Mouse (Mus musculus): ENCODE data around the gene Plek. TPM values are rescaled to one million over a fixed set of nuclear protein-coding genes. Genes with fewer than 3 reads are reported as not detected.

Plek gene
- total RNA-seq, 2 experiments from 2014 or later, result 1.1 to 2.0 TPM

GRCm38 (mm10) chr11:17002739-17003373, 49.3 kb downstream of the Plek start:
- DNase-seq, result no peak
- intact Hi-C loops (cut with DNase I), result no loop called here

- DNase-seq, result no peak
- intact Hi-C loops (cut with DNase I), result no loop called here
These were observed 51.5 kb downstream of the Plek start for GRCm38 (mm10) chr11:17000353-17001334.

GRCm38 (mm10) chr11:16999933-17000332, 52.2 kb downstream of the Plek start:
- DNase-seq, result no peak
- intact Hi-C loops (cut with DNase I), result no loop called here

GRCm38 (mm10) chr11:16999387-16999786, 52.8 kb downstream of the Plek start:
- intact Hi-C loops (cut with DNase I), result no loop called here
- no peak for DNase-seq

- intact Hi-C loops (cut with DNase I), result no loop called here
- no peak for DNase-seq
These were observed 54.7 kb downstream of the Plek start for GRCm38 (mm10) chr11:16997465-16997864.

GRCm38 (mm10) chr11:16996818-16997217, 55.4 kb downstream of the Plek start:
- no peak for DNase-seq
- intact Hi-C loops (cut with DNase I), result no loop called here

GRCm38 (mm10) chr11:16992880-16993279, 59.3 kb downstream of the Plek start:
- intact Hi-C loops (cut with DNase I), result no loop called here
- DNase-seq, result no peak

- DNase-seq, result no peak
- intact Hi-C loops (cut with DNase I), result no loop called here
These were observed 62.3 kb downstream of the Plek start for GRCm38 (mm10) chr11:16989885-16990284.

- intact Hi-C loops (cut with DNase I), result no loop called here
These were observed 64.3 kb downstream of the Plek start for GRCm38 (mm10) chr11:16987745-16988328.

GRCm38 (mm10) chr11:16986550-16987187, 65.5 kb downstream of the Plek start:
- no peak for DNase-seq
- intact Hi-C loops (cut with DNase I), result no loop called here

More at GRCm38 (mm10) chr11:16987745-16988328, 64.3 kb downstream of the Plek start:
- no peak for DNase-seq

- intact Hi-C loops (cut with DNase I), result no loop called here
- DNase-seq, result no peak
These were observed 73.9 kb downstream of the Plek start for GRCm38 (mm10) chr11:16978161-16978707.

- DNase-seq, result no peak
- intact Hi-C loops (cut with DNase I), result no loop called here
These were observed 74.6 kb downstream of the Plek start for GRCm38 (mm10) chr11:16977611-16978010.

GRCm38 (mm10) chr11:16976937-16977336, 75.2 kb downstream of the Plek start:
- intact Hi-C loops (cut with DNase I), result no loop called here
- DNase-seq, result no peak

- intact Hi-C loops (cut with DNase I), result no loop called here
- DNase-seq, result no peak
These were observed 79.1 kb downstream of the Plek start for GRCm38 (mm10) chr11:16973086-16973485.

GRCm38 (mm10) chr11:16972027-16972426, 80.2 kb downstream of the Plek start:
- intact Hi-C loops (cut with DNase I), result no loop called here
- no peak for DNase-seq

- intact Hi-C loops (cut with DNase I), result no loop called here
- no peak for DNase-seq
These were observed 82.5 kb downstream of the Plek start for GRCm38 (mm10) chr11:16969650-16970049.

- no peak for DNase-seq
- intact Hi-C loops (cut with DNase I), result no loop called here
These were observed 84.4 kb downstream of the Plek start for GRCm38 (mm10) chr11:16967806-16968205.

GRCm38 (mm10) chr11:16958520-16958919, 93.7 kb downstream of the Plek start:
- intact Hi-C loops (cut with DNase I), result no loop called here

GRCm38 (mm10) chr11:16957030-16957429, 95.2 kb downstream of the Plek start:
- no peak for DNase-seq
- intact Hi-C loops (cut with DNase I), result no loop called here

More at GRCm38 (mm10) chr11:16958520-16958919, 93.7 kb downstream of the Plek start:
- no peak for DNase-seq

GRCm38 (mm10) chr11:16956115-16956862, 95.9 kb downstream of the Plek start:
- intact Hi-C loops (cut with DNase I), result no loop called here
- DNase-seq, result no peak
